Mouse (Mus musculus): ENCODE measurements around the gene Krt2. TPM values are rescaled to one million over a fixed set of nuclear protein-coding genes. Genes with fewer than 3 reads are reported as not detected.

Krt2 gene
- not detected for polyA plus RNA-seq (2014; fragmentation: Illumina TruSeq; extraction: RNeasy Lipid Tissue Mini Kit (QIAGEN cat#74804); ENCODE audit: low read depth, low replicate concordance)

DNA sequence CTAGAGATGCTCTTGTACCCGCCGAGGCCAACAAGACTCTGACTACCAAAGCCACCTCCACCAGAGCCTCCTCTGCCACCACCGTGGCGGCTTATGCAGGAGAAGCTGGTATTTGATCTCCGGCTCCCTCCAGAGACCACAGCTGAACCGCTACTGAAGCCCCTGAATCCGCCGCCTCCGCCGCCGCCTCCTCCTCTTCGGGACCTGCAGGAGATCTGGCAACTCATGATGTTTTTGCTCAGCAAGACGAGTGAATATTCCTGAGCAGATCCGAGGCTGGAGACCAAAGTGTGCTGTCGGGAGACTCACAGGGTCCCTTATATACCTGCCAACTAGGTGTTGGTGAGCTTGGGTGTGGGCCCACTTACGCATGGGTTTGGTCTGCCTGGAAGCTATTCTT, at the start of gene Krt2:
Krt2 (minus strand) TSS at position 295 of the 400 bp plus-strand sequence.

DNA sequence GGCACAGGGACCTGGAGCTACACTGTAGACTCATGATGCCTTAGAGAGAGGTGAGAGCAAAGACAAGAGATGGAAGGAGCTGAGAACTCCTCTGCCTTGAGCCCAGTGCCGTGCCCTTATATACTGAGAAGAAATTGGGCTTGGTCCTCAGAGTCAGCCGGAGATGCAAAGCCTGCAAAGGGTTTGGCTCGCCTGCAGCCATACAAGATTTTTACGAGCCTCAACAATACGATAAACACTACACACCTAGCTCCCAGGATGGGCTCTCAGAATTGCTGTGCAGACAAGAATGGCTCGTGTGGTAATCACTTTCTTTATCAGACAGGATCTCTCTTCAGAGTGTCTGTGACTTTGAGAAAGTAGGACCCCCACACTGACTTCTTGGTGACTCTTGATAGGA, 32.7 kb upstream of the Krt2 start, which contains the start of gene Krt1:
Krt1 (minus strand) TSS at position 101 of the 400 bp plus-strand sequence.

GRCm38 (mm10) chr15:101802296-101802835, 15.6 kb downstream of the Krt2 start, which contains the start of gene Krt73:
Krt73 (minus strand) TSS chr15:101802346.

DNA sequence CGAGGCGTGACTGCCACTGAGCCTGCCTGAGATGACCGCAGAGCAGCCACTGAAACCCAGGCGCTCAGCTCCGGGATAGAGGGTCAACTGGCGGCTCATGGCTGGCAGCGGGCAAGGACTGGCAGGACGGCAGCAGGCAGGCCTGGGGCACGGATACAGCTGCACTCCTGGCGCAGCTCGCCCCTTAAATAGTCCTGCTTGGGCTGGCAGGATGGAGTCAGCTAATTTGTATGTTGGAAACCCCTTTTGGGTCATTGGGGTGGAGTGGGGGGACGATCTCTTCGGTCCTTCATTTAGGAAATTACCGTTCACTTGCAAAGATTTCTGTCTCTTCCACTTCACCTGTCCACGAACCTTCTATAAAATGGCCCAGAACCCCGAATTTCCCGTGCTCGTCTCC, 31.6 kb downstream of the Krt2 start, which contains the start of gene Krt72:
Krt72 (minus strand) TSS at position 101 of the 400 bp plus-strand sequence.

Other genes with a start within 250 kb of the Krt2 start
- not detected for gene Krt75, start 244.3 kb downstream of the Krt2 start, polyA plus RNA-seq (2014; fragmentation: Illumina TruSeq; extraction: RNeasy Lipid Tissue Mini Kit (QIAGEN cat#74804); ENCODE audit: low read depth, low replicate concordance)
- gene Gm5414, start 190.0 kb downstream of the Krt2 start, polyA plus RNA-seq (2014; fragmentation: Illumina TruSeq; extraction: RNeasy Lipid Tissue Mini Kit (QIAGEN cat#74804); ENCODE audit: low read depth, low replicate concordance) = not detected
- not detected for gene Gm5478, start 170.8 kb downstream of the Krt2 start, polyA plus RNA-seq (2014; fragmentation: Illumina TruSeq; extraction: RNeasy Lipid Tissue Mini Kit (QIAGEN cat#74804); ENCODE audit: low read depth, low replicate concordance)
- not detected for gene Krt6b, start 137.9 kb downstream of the Krt2 start, polyA plus RNA-seq (2014; fragmentation: Illumina TruSeq; extraction: RNeasy Lipid Tissue Mini Kit (QIAGEN cat#74804); ENCODE audit: low read depth, low replicate concordance)
- gene Krt6a, start 123.9 kb downstream of the Krt2 start, polyA plus RNA-seq (2014; fragmentation: Illumina TruSeq; extraction: RNeasy Lipid Tissue Mini Kit (QIAGEN cat#74804); ENCODE audit: low read depth, low replicate concordance) = not detected
- gene Krt5, start 105.3 kb downstream of the Krt2 start, polyA plus RNA-seq (2014; fragmentation: Illumina TruSeq; extraction: RNeasy Lipid Tissue Mini Kit (QIAGEN cat#74804); ENCODE audit: low read depth, low replicate concordance) = not detected
- gene Krt71, start 75.1 kb downstream of the Krt2 start, polyA plus RNA-seq (2014; fragmentation: Illumina TruSeq; extraction: RNeasy Lipid Tissue Mini Kit (QIAGEN cat#74804); ENCODE audit: low read depth, low replicate concordance) = not detected
- gene Krt72, start 31.7 kb downstream of the Krt2 start, polyA plus RNA-seq (2014; fragmentation: Illumina TruSeq; extraction: RNeasy Lipid Tissue Mini Kit (QIAGEN cat#74804); ENCODE audit: low read depth, low replicate concordance) = not detected
- gene Krt73, start 15.8 kb downstream of the Krt2 start, polyA plus RNA-seq (2014; fragmentation: Illumina TruSeq; extraction: RNeasy Lipid Tissue Mini Kit (QIAGEN cat#74804); ENCODE audit: low read depth, low replicate concordance) = not detected
- gene Krt1, start 32.6 kb upstream of the Krt2 start, polyA plus RNA-seq (2014; fragmentation: Illumina TruSeq; extraction: RNeasy Lipid Tissue Mini Kit (QIAGEN cat#74804); ENCODE audit: low read depth, low replicate concordance) = 0.16 TPM
- gene Krt77, start 51.5 kb upstream of the Krt2 start, polyA plus RNA-seq (2014; fragmentation: Illumina TruSeq; extraction: RNeasy Lipid Tissue Mini Kit (QIAGEN cat#74804); ENCODE audit: low read depth, low replicate concordance) = not detected
- not detected for gene Krt76, start 74.8 kb upstream of the Krt2 start, polyA plus RNA-seq (2014; fragmentation: Illumina TruSeq; extraction: RNeasy Lipid Tissue Mini Kit (QIAGEN cat#74804); ENCODE audit: low read depth, low replicate concordance)
- gene Krt4, start 106.6 kb upstream of the Krt2 start, polyA plus RNA-seq (2014; fragmentation: Illumina TruSeq; extraction: RNeasy Lipid Tissue Mini Kit (QIAGEN cat#74804); ENCODE audit: low read depth, low replicate concordance) = not detected
- not detected for gene Krt79, start 122.2 kb upstream of the Krt2 start, polyA plus RNA-seq (2014; fragmentation: Illumina TruSeq; extraction: RNeasy Lipid Tissue Mini Kit (QIAGEN cat#74804); ENCODE audit: low read depth, low replicate concordance)
- not detected for gene Krt78, start 136.1 kb upstream of the Krt2 start, polyA plus RNA-seq (2014; fragmentation: Illumina TruSeq; extraction: RNeasy Lipid Tissue Mini Kit (QIAGEN cat#74804); ENCODE audit: low read depth, low replicate concordance)
- 179 TPM for gene Krt8, start 186.3 kb upstream of the Krt2 start, polyA plus RNA-seq (2014; fragmentation: Illumina TruSeq; extraction: RNeasy Lipid Tissue Mini Kit (QIAGEN cat#74804); ENCODE audit: low read depth, low replicate concordance)
- 14.7 TPM for gene Krt18, start 210.0 kb upstream of the Krt2 start, polyA plus RNA-seq (2014; fragmentation: Illumina TruSeq; extraction: RNeasy Lipid Tissue Mini Kit (QIAGEN cat#74804); ENCODE audit: low read depth, low replicate concordance)

All from sigmoid colon, adult 10 weeks (tissue).